Mouse (Mus musculus) urinary bladder, postnatal 36 days (tissue): ENCODE data around the gene Col6a1.

ENCODE experiments used
- DNase-seq, 2 experiments: peaks; one replicate each; pipeline ENCODE4 v3.0.0; 2022; ENCODE audit warnings: low spot score in 2 of 2, mixed read lengths in 1 of 2

Col6a1 gene

DNA sequence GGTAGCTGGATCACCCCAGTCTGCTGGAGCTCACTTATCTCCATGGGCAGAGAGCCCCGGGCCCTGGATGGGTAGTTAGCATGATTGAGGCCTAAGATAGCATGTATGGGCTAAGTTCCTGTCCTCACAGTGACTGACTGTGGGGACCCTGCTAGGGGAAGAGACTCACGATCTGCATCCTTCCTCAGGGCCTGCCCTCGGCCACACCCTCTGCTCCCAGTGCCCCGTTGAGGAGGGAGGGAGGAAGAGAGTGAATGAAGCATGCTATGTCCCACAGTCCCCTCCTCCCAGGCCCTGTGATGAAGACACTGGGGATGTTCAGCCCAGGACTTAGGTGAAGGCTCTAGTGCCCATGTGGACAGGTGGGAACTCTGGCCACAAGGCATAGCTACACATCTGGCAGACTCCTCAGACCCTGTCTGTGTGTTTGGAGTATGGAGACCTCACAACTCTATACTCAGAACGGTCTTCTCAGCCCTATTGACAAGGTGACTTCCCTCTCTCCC, 1.7 kb downstream of the Col6a1 start:
- DNase-seq: no peak

DNA sequence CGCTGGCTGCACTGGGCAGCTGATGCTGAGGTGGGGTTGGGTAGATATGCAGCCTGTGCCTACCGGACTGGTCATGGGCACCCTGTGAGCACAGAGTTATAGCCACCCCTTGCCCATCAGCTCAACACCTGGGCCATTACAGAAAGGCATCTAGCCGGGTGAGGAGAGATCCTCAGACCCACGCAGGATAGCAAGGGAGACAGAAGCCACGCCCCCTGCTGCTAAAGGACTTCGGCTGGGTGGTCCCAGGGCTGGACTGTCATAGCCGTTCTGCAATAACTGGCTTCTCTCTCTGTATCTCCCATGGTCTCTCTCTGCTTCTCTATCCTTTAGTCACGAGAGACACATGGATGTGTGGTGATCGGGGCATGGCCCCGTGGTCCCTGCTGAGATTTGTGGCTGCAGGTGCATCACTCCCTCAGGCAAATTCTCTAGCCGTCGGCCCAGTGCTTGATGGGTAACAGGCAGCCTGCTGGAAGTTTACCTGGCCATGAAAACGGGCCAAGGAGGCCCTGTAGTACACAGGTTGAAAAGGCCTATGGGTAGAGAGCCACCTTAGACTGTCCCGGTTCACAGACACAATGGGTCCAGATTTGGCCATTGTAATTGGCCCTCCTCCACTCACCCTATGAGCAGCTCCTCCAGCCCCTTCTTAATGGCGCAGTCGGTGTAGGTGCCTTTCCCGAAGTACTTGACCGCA, 3.1 kb downstream of the Col6a1 start:
- no peak for DNase-seq

DNA sequence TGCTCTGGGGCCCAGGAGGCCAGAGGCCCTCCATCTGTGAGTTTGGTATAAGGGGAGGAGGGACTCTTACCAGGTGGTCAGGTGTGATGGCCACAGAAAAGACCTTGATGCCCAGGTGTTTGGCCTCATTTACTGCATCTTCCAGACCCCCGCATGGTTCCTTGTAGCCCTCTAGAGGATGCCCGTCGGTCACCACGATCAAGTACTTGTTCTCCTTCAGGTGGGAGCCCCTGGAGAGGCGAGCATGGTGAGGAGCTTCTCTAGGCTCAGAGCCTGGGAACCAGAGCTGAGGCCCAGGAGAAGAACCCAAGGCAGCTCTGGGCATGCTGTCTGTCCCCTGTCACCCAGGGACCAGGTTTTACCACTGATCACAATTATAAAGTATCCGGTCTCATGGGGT, 4.2 kb downstream of the Col6a1 start:
- DNase-seq: no peak

DNA sequence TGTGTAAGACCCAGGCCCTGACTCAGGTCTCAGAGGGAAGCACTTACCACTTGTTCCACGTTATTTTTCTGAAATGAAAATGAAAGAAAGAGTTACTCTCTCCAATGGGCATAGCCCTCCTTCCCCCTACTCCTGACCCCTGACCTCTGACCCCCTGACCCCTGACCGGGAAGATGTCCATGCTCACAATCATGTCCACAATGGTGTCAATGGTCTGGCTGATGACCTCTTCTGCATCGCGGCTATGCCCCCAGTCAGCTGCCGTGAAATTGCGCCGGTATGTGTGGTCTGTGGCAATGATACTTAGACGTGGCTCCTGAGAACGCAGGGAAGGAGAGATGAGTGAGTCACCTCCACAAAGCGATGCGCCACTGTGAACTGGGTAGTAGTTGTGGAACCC, 4.8 kb downstream of the Col6a1 start:
- DNase-seq: no peak

DNA sequence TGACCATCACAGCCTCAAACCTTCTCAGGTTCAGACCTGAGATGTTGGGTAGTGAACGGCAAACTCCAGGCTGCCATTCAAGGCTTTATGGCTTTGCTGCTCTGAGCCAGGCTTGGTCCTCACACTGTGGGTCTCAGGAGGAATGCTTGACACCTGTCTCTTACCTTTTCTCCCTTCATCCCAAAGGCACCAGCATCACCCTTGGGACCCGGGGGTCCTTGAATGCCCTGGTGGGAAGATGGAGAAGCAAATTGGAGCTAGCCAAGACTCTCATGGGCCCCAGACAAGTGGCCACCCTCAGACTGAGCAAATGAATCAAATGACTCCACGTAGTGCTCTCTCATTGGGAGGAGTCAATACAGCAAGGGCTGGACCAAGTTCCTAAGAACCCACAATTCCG, 8.3 kb downstream of the Col6a1 start:
- DNase-seq: no peak

DNA sequence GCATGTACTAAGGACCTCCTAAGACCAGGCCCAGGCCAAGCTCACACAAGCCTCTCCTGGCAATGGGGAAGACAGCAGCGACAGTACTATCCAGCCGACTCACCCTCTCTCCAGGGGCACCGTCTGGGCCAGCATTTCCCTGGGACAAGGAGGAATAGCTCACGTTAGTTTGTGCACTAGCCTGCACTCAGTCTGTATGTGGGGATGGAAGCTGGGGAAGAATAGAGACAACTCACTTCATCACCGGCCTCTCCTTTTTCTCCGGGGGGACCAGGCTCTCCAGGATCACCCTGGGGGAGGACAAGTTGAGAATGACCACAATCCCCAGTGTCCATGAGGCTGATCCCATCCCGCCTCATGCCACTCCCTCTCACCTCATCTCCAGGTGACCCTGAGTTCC, 8.9 kb downstream of the Col6a1 start:
- DNase-seq: no peak

DNA sequence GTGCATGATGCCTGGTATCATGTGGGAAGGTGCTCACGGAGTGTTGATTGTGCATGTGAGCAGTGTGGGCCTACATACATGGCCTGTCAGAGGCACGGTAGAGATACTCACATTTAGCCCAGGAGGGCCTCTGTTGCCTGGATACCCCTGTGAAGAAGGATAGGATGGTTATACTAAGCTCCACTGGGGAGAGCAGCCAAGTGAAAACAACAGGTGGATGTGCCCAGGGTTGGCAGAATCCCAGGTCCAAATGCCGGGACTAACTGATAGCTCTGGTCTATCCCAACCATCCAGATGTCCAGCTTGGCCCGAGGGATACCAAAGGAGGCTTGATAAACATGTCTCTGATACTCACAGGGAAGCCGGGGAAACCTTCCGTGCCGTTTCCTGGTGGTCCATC, 11.7 kb downstream of the Col6a1 start:
- no peak for DNase-seq

DNA sequence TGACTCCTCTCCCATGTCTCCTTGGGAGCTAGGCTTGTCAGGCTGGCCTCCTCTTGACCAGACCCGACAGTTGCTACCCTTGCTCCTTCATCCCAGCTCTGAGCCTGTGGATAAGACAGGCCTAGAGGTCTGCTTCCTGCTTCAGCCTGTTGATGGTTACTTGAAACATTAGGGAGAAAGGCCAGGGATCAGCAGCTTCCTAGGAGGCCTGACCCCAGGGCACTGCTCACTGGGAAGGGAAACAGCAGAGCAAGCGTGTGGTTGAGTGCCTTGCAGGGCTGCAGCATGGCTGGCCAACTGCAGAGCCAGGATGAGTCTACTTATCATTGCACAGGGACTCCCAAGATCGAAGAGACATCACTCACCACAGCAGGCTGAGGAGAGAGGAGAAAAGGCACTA, 13.5 kb downstream of the Col6a1 start:
- no peak for DNase-seq

DNA sequence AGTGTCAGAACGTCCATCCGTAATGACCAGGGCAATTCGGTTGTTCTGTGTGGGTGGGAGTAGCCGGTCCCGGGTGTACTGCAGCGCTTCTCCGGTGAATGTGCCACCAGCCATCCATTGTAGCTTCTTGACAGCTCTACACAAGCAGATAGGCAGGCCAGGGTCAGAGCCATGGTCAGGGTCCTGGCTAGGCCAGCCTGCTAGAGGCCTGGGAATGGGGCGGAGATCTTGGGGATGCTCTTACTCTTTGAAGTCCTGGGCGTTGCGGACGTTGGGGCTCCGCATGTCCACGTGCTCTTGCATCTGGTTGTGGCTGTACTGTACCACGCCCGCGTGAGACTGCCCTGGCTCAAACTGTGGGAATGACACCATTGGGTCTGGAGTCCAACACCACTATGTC, 14.6 kb downstream of the Col6a1 start:
- no peak for DNase-seq

DNA sequence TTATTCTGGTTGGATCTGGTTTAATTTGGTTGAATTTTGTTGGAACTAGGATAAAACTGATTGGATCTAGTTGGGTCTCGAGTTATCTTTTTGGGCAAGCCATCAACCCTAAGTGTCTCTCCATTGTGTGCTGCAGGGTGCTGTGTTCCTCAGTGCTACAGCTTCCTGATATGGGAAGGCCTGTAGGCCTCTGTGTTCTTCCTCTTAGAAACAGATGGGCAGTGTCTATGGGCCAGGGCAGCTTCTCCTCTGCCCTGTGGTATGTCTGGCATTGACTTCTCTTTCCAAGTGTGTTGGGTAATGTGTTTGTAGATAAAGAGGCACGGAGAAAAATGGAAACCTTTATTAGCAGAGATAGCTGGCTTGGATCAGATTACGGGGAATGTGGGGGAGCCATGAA, 17.5 kb downstream of the Col6a1 start:
- DNase-seq: no peak

DNA sequence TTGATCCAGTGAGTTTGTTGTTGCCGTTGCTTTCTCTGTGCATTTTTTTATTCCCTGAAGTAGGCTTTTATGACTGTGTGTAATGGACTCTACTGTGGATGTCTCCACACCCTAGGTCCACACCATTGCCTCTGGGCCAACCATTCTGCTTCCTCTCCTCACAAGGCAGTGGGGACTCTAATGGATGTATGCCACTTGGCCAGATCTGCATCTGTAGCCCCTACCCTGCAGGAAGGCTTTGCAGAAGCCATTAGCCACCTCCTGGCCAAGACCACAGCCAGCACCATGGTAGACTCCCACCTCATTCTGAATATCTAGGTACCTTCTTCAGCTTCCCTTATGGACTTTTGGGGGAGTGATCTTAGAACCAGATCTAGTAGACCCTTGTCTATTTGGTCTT, 18.4 kb downstream of the Col6a1 start:
- DNase-seq: no peak

DNA sequence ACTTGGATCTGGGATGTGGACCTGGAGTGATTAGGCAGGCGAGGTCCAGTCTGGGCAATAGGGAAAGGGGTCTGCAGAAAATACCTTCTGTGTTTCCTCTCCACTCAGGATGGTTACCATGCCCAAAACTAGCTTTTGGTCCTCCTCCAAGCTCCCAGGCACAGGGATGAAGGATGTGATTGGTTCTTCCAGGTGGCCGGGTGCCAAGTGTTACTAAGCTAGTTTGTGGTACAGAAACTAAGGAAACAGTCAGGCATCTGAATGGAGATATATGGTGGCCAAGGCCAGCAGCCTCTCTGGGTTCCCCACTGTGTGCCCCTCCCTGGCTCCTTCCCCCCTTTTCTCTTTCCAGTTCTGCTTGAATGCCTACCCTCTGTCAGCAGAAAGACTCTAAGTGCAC, 19.0 kb downstream of the Col6a1 start:
- DNase-seq: no peak

DNA sequence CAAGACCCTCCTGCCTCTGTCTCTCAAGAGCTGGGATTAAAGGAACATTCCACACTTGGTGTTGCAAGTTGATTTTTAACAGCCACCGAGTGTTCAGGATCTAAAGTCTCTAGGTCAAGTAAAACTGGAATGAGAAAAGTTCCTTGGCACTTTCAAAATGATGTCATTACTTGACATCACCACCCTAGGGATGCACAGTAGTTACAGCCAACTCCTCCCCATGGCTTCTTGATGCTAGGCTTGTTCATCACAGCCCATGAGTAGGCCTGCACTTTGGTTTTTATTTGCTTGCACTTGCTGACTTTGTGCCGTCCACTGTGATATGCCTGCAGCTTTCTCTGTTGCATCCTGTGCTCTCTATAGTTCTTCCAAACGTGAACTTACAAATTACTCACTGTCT, 21.6 kb downstream of the Col6a1 start:
- DNase-seq: no peak

DNA sequence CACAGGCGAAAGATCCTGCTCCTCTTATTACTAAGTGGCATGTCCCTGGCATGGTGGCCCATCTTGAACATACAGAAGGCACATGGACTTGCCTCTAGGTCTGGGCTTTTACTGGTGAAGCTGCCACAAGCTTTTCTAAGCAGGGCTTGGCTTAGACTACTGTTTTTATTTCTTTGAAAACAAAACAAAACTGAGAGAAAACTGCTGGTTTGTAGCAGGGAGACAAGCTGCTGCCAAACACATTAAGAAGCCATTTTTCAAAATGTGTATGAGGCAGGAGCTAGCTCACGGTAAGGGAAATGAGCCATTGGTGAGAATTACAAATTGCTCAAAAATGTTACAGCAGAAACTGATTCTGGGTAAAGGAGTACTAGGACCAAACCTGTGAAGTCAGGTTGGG, 24.5 kb downstream of the Col6a1 start:
- no peak for DNase-seq

DNA sequence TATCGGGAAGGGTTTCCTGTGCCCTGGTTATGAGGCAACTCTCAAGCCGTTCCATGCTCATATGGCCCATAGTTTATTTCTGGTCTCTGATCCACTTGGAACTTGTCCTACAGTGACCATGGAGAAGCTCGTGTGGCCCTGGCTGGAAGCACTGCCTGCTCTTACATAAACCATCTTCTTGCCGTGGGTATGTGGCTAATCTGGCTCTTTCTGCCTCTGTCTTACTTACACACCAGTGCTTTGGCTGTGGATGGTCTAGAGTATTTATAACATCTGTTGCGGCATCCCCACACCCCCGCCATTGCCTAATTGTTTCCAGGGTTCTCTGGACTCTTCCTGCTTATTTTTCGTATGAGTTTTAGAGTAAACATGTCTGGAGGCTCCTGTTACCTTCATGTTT, 26.2 kb downstream of the Col6a1 start:
- peak in 1 of 2 experiments; percentile 26 for DNase-seq

DNA sequence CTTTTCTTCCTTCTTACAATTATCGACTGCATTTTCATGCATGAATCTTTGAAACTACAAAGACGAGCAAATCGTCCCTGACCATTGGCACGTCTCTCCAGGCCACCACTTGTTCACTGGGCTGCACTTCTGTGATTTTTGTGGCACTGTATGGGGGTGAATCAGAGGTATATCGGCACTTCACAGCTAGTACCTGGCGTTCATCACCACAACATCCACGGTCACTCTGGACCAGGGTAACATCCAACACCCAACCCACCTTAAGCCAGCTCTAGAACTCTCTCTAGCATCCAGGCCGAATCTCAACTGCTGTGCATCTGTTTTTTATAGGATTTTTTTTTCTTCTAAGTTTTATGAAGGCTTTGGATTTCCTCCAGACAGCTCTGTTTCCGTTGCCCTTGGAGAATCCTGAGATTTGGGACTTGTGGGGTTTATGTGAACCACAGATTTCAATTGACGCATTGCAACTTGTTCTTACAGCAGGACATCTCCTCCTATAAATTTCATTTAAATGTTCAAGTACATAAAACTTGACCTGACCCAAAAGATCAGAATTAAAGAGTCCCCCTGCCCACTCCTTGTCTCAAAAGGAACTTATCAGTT, 30.6 kb downstream of the Col6a1 start:
- no peak for DNase-seq

DNA sequence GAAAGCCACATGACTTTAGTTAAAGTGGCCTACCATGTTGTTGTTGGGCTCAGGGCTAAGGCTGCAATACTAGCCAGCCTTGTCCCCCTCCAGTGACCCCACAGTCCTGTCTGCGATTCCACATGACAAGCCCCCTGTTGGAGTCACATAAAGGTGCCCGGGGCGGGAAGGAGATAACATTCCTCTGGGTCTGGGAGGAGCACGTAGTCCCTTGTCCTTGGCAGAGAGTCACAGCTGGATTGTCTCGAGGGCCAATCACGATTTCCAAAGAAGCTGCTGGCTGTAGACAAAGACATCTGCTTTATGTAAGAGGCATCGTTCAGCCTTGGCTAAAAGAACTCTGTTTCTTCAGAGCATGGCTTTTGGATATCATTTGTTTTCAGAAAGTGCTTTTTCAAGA, 31.2 kb downstream of the Col6a1 start:
- peak in 1 of 2 experiments; percentile 47 for DNase-seq

DNA sequence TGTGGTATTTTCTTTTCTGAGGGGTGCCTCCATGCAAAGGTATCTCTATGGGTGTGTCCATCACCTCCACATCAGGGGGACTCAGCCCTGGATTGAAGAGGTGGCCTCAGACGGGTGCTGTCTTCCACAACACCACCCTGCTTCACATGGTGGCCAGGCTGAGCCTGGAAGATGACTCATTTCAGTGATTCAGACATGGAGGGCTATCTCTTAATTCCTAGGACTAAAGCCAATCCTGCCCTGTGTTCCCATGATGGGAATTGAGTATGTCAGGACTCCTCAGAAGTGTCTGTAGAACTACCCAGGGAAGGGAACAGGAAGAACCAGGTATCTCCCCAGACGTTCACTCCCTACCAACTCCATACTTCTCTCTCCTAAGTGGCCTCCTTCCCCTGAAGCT, 32.5 kb downstream of the Col6a1 start:
- no peak for DNase-seq

DNA sequence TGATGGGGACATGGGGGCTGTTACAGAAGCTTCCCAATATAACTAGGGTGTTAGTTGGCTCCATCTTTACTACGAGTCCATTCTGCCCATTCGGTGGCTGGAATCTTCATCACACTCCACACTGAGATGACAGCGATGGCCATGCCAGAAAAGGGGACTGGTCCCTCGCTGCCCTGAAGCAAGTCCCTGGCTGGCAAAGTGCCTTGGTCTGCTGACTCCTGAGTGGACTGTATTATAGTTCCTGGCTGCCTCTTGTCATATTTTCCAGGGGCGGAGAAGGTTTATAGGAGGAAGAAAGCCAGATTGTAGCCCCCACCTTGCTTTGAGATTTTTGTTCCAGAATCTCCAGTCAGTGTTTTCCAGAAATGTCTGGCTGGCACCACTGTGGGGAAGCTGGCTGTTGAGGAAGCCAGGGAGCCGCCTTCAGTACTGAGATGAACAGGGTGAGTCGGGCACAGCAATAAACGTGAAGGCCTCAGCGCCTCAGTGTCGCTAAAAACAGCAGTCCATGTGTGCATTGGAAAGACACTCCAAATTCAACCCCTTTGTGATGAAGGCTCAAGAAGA, 40.4 kb downstream of the Col6a1 start:
- no peak for DNase-seq

DNA sequence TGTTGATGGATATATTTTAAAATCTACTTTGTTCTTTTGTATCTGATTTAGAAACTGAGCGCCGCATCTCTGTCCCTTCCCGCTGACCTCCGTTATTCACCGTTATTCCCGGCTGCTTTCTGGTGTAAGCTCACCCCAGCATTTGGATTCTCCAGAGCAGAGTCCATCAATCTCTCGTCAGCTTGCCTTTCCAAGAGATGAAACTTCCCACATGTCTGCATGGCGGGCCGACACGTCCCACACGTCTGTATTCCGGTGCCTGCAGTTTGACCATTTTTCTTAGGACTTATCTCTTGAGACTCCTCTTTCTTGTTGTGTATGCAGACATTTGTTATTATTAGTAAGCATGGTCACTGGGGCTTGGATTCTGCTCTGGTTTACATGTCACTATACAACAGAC, 42.0 kb downstream of the Col6a1 start:
- DNase-seq: no peak

DNA sequence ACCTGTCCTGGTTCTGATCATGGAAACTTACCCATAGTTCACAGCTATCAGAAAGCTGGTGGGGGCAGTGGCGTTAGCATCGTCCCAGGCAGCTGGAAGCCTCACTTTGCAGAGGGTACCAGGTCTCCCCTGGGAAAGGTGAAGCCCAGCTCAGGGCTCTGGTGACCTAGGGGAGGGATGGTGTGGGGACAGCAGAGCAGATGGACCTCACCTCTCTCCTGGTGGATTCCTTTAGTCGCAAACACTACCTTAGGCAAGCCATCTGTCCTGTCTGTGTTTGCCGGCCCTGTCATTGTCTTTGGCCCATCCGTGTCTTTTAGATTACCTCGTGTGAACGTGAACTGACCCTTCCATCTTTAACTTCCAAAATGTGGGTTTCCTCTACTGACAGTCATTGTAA, 42.5 kb downstream of the Col6a1 start:
- DNase-seq: no peak

DNA sequence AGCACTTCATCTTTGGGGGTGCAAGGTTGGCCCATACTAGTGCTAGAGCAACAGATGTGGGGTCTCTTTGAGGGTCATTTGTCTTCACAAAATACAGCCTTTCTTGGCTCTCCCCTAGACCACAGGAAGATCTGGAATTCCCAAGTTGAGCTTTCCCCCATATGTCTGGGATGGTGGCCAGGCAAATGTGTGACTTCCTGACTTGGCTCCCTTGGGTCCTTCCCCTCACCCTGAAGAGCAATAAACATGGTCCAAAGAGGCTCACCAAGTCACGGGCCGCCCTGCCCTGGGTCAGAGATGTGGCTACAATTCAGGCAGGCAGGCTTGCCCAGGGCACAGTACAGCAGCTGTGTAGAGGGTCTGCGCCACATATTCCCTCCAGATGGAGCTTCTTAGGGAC, 44.1 kb downstream of the Col6a1 start:
- DNase-seq: no peak
